Mouse (Mus musculus) midbrain, embryonic 13.5 days (tissue): Measurements from ENCODE around the gene Npm3. TPM values are rescaled to one million over a fixed set of nuclear protein-coding genes. Genes with fewer than 3 reads are reported as not detected.
A peak's percentile ranks its signal among the peaks of the same experiment; 100 is the strongest.

Source experiments
- ATAC-seq: fragments of 200-750 bp; cut with Nextera tagmentation; 2 replicates; pipeline ENCODE4 v1.8.0; 2017; ENCODE audit warnings: mild to moderate bottlenecking, moderate TSS enrichment, moderate library complexity
- H3K27ac ChIP-seq: fragments of 300-500 bp; sonication (generic); 2 replicates; pipeline ENCODE4 v1.5.1; 2015; ENCODE audit warnings: inconsistent platforms, mild to moderate bottlenecking, moderate library complexity
- H3K27me3 ChIP-seq: fragments of 300-500 bp; sonication (generic); 2 replicates; pipeline ENCODE4 v1.6.1; 2015; ENCODE audit warnings: mild to moderate bottlenecking, inconsistent platforms
- H3K36me3 ChIP-seq: fragments of 300-500 bp; sonication (generic); 2 replicates; pipeline ENCODE4 v1.6.1; 2015; ENCODE audit warnings: mild to moderate bottlenecking, inconsistent platforms
- H3K4me1 ChIP-seq: fragments of 300-500 bp; sonication (generic); replicated peaks from 2 replicates; pipeline ENCODE4 v1.6.1; 2015; ENCODE audit warnings: inconsistent platforms
- H3K4me2 ChIP-seq: fragments of 300-500 bp; sonication (generic); replicated peaks from 2 replicates; pipeline ENCODE4 v1.6.1; 2015; ENCODE audit warnings: moderate library complexity, mild to moderate bottlenecking, inconsistent platforms
- H3K4me3 ChIP-seq: fragments of 300-500 bp; sonication (generic); replicated peaks from 2 replicates; pipeline ENCODE4 v1.5.1; 2015; ENCODE audit warnings: mild to moderate bottlenecking, inconsistent platforms
- H3K9ac ChIP-seq: fragments of 300-500 bp; sonication (generic); replicated peaks from 2 replicates; pipeline ENCODE4 v1.6.1; 2015; ENCODE audit warnings: mild to moderate bottlenecking, inconsistent platforms
- H3K9me3 ChIP-seq: fragments of 300-500 bp; sonication (generic); 2 replicates; pipeline ENCODE4 v1.6.1; 2016; ENCODE audit warnings: mild to moderate bottlenecking, inconsistent platforms
- WGBS: fragments of 180-500 bp; shearing (Covaris S2); methylation state at CpG from one replicate; pipeline ENCODE4 v1.1.7; 2015; 5-methylcytosine and 5-hydroxymethylcytosine counted together
- polyA plus RNA-seq: library from polyadenylated mRNA; unstranded; fragments of >200 nt; fragmentation: Nextera tagmentation; extraction: Ambion mirVana; gene quantifications from 2 replicates; pipeline ENCODE4 v1.2.1, GENCODE M21; 2015

Npm3 gene
- polyA plus RNA-seq, 1 experiment from 2014 or later: 7.8 TPM

- Histone ChIP-seq H3K9ac (peak overlapping the region; percentile 57; the same call in 1 of the 2 replicates), H3K27ac (peak overlapping the region; percentile 65), H3K4me3 (peak overlapping the region; percentile 100)
These were observed 34.7 kb upstream of the Npm3 start for GRCm38 (mm10) chr19:45783933-45784576.

GRCm38 (mm10) chr19:45783181-45783932, 34.0 kb upstream of the Npm3 start, which contains the start of gene Mgea5:
Gene Mgea5, minus strand, starts transcription at chr19:45783837.
- peak; percentile 98 for ATAC-seq
- no peaks in the 10 kb centered on the region for H3K9me3 ChIP-seq

More at GRCm38 (mm10) chr19:45783933-45784576, 34.7 kb upstream of the Npm3 start:
- no peak for ATAC-seq
- H3K27me3 ChIP-seq: no peaks in the 10 kb centered on the region
- H3K4me1 ChIP-seq: peaks cover 38% of the 10 kb centered on the region
- no peaks in the 10 kb centered on the region for H3K9me3 ChIP-seq
- peaks cover 4% of the 10 kb centered on the region; the same call in 1 of the 2 replicates for H3K36me3 ChIP-seq
- H3K4me2 ChIP-seq: peak overlapping the region; percentile 65
- 32% methylated on average over 17 of the region's 17 CpGs for WGBS

GRCm38 (mm10) chr19:45782315-45783001, 33.1 kb upstream of the Npm3 start:
- no peaks in the 10 kb centered on the region for H3K9me3 ChIP-seq
- peaks cover 19% of the 10 kb centered on the region for H3K36me3 ChIP-seq
- no peaks in the 10 kb centered on the region for H3K27me3 ChIP-seq
- H3K27ac ChIP-seq: peak overlapping the region; percentile 98
- peak overlapping the region; percentile 100 for H3K4me3 ChIP-seq
- peaks cover 48% of the 10 kb centered on the region for H3K4me1 ChIP-seq
- peak overlapping the region; percentile 65 for H3K4me2 ChIP-seq
- H3K9ac ChIP-seq: peak overlapping the region; percentile 99
- peak; percentile 52 for ATAC-seq
- WGBS: 1% methylated on average over 36 of the region's 36 CpGs

More at GRCm38 (mm10) chr19:45783181-45783932, 34.0 kb upstream of the Npm3 start, which contains the start of gene Mgea5:
- Histone ChIP-seq H3K27ac (peak within 1 kb of the TSS; percentile 98), H3K36me3 (peaks cover 10% of the 10 kb centered on the region), H3K9ac (peak within 1 kb of the TSS; percentile 99), H3K4me2 (peak within 1 kb of the TSS; percentile 65), H3K27me3 (no peaks in the 10 kb centered on the region), H3K4me1 (peaks cover 41% of the 10 kb centered on the region), H3K4me3 (peak within 1 kb of the TSS; percentile 100)
- WGBS: under 1% methylated on average over 58 of the region's 71 CpGs

DNA sequence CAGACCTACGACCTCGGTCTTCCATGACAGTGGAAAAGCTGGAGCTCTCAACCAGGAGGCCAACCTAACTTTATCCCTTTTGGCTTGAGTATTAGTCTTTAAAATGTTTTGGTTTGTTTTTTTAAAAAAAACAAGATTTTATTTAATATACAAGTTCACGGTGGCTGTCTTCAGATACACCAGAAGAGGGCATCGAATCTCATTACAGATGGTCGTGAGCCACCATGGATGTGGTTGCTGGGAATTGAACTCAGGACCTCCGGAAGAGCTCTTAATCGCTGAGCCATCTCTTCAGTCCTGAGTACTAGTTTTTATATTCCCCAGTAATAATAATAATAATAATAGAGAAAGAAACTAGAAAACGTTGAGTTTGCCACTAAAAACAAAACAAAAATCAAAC, 32.3 kb upstream of the Npm3 start:
- Histone ChIP-seq H3K9me3 (no peaks in the 10 kb centered on the region), H3K27me3 (no peaks in the 10 kb centered on the region), H3K4me2 (peak overlapping the region; percentile 65), H3K36me3 (peaks cover 27% of the 10 kb centered on the region), H3K9ac (peak overlapping the region; percentile 99), H3K4me1 (peaks cover 48% of the 10 kb centered on the region), H3K4me3 (peak overlapping the region; percentile 100), H3K27ac (no peak overlapping the region)
- WGBS: 65% methylated on average over 8 of the region's 8 CpGs
- no peak for ATAC-seq

DNA sequence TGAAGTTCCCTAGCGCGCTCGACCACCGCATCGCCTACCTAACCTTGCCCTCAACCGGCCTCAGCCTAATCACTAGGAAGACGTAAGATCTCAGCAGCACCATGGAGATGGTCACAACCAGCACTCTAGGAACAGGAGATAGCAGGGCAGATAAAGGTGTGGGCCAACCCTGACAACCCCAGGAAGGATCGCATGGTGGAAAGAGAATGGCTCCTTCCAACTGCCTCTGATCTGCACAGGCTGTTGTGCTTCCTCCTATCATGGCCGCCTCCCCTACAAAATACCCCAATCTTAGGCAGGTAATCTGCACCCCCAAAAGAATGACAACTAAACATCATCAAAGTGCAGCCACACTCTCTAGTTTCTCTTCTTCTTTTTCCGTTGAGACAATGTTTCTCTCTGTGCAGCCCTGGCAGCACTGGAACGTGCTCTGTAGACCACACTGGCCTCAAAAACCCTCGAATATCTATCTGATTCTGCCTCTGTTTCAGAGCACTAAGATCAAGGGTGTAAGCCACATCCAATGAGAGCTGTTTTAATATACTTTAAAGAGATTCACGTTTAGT, 31.0 kb upstream of the Npm3 start:
- Histone ChIP-seq H3K9ac (peak overlapping the region; percentile 46; the same call in 1 of the 2 replicates), H3K4me1 (peaks cover 48% of the 10 kb centered on the region), H3K27me3 (no peaks in the 10 kb centered on the region), H3K4me2 (peak overlapping the region; percentile 65), H3K4me3 (peak overlapping the region; percentile 100), H3K27ac (no peak overlapping the region), H3K9me3 (no peaks in the 10 kb centered on the region), H3K36me3 (peaks cover 37% of the 10 kb centered on the region)
- WGBS: 92% methylated on average over 13 of the region's 13 CpGs
- no peak for ATAC-seq

DNA sequence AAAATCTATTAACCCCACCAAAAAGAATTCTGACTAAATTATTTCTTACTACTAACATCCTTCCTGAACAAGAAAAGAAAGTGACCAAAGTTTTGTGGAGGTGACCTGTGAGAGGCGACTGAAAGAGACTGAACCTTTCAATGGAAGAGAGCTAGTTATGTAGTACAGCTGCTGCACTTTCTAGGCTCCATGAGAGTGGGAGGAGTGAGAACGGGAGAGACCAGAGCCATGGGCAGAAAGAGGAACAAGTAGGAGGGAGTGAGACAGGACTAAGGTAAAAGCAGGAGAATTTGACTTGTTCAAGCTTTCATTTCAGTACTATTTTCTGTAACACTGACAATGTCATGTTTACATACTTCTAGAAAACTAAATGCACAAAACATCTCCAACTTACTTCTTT, 26.1 kb upstream of the Npm3 start:
- Histone ChIP-seq H3K36me3 (peaks cover 85% of the 10 kb centered on the region), H3K9ac (no peak overlapping the region), H3K4me3 (no peak overlapping the region), H3K4me1 (peaks cover 24% of the 10 kb centered on the region), H3K4me2 (no peak overlapping the region), H3K27me3 (no peaks in the 10 kb centered on the region), H3K9me3 (no peaks in the 10 kb centered on the region), H3K27ac (no peak overlapping the region)
- WGBS: 77% methylated on average over 2 of the region's 2 CpGs
- no peak for ATAC-seq

- Histone ChIP-seq H3K9me3 (no peaks in the 10 kb centered on the region), H3K27me3 (no peaks in the 10 kb centered on the region), H3K9ac (no peak overlapping the region), H3K36me3 (peaks cover 94% of the 10 kb centered on the region), H3K27ac (no peak overlapping the region), H3K4me3 (no peak overlapping the region), H3K4me2 (no peak overlapping the region), H3K4me1 (no peaks in the 10 kb centered on the region)
- 94% methylated on average over 5 of the region's 5 CpGs for WGBS
- ATAC-seq: no peak
These were observed 22.1 kb upstream of the Npm3 start for GRCm38 (mm10) chr19:45771501-45771900.

- Histone ChIP-seq H3K4me3 (no peak overlapping the region), H3K36me3 (peaks cover 89% of the 10 kb centered on the region), H3K27me3 (no peaks in the 10 kb centered on the region), H3K27ac (no peak overlapping the region), H3K4me2 (no peak overlapping the region), H3K9me3 (no peaks in the 10 kb centered on the region), H3K9ac (no peak overlapping the region), H3K4me1 (0 out of 2 replicates have a peak, but pooled peaks cover 3% of the 10 kb centered on the region)
- 96% methylated on average over 3 of the region's 3 CpGs for WGBS
- ATAC-seq: no peak
These were observed 11.4 kb upstream of the Npm3 start for GRCm38 (mm10) chr19:45760810-45761209.

- ATAC-seq: no peak
- H3K4me2 ChIP-seq: no peak overlapping the region
- no peak overlapping the region for H3K4me3 ChIP-seq
- H3K27ac ChIP-seq: no peak overlapping the region
- H3K36me3 ChIP-seq: peaks cover 91% of the 10 kb centered on the region
- no peaks in the 10 kb centered on the region for H3K9me3 ChIP-seq
- WGBS: 92% methylated on average over 5 of the region's 5 CpGs
- H3K9ac ChIP-seq: no peak overlapping the region
- H3K4me1 ChIP-seq: no peaks in the 10 kb centered on the region
- H3K27me3 ChIP-seq: no peaks in the 10 kb centered on the region
These were observed 9.3 kb upstream of the Npm3 start for GRCm38 (mm10) chr19:45758671-45759070.

DNA sequence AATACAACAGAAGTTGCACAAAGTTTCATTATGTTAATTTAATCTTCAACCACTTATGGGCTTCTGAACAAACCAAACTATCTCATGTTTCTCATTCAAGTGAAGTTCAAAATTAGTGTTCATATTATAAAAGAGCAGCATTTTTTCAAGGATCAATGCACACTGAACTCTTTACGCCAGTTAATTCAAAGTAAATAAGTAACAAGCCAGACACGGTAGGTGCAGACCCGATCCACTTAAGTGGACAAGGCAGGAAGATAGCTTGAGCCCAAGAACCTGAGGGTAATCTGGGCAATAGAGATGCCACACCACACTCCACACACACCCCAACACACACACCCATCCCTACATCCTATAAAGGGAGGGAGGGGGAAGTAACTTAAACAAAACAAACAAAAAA, 4.2 kb upstream of the Npm3 start:
- Histone ChIP-seq H3K27ac (no peak overlapping the region), H3K4me3 (no peak overlapping the region), H3K9me3 (no peaks in the 10 kb centered on the region), H3K9ac (no peak overlapping the region), H3K4me1 (peaks cover 10% of the 10 kb centered on the region), H3K27me3 (peaks cover 3% of the 10 kb centered on the region; the same call in 1 of the 2 replicates), H3K36me3 (peaks cover 68% of the 10 kb centered on the region), H3K4me2 (no peak overlapping the region)
- ATAC-seq: no peak
- 95% methylated on average over 3 of the region's 3 CpGs for WGBS

GRCm38 (mm10) chr19:45751881-45752280, 2.5 kb upstream of the Npm3 start:
- H3K4me1 ChIP-seq: peaks cover 20% of the 10 kb centered on the region
- no peak for ATAC-seq
- no peaks in the 10 kb centered on the region for H3K9me3 ChIP-seq
- no peak overlapping the region for H3K4me3 ChIP-seq
- H3K9ac ChIP-seq: no peak overlapping the region
- peaks cover 14% of the 10 kb centered on the region for H3K27me3 ChIP-seq
- WGBS: 92% methylated on average over 7 of the region's 7 CpGs
- no peak overlapping the region for H3K27ac ChIP-seq
- H3K36me3 ChIP-seq: peaks cover 55% of the 10 kb centered on the region
- no peak overlapping the region for H3K4me2 ChIP-seq
